Mouse (Mus musculus) lung, postnatal 0 days (tissue): Measurements from ENCODE around the gene Gsdma2. TPM values are rescaled to one million over a fixed set of nuclear protein-coding genes. Genes with fewer than 3 reads are reported as not detected.
"Not testable (repeated sequence)": the region's sequence is repeated elsewhere in the genome, so short reads cannot be mapped to it uniquely, and the experiment has no call there.

ENCODE experiments used
- ATAC-seq: fragments of 200-750 bp; cut with Nextera tagmentation; 2 replicates; pipeline ENCODE4 v1.8.0; 2017; ENCODE audit warnings: moderate library complexity
- DNase-seq: peaks from one replicate; pipeline ENCODE4 v3.0.0-alpha.2; 2016; ENCODE audit warnings: low spot score
- H3K27ac ChIP-seq: fragments of 300-500 bp; sonication (generic); 2 replicates; pipeline ENCODE4 v1.5.1; 2014; ENCODE audit warnings: antibody characterized with exemption, mild to moderate bottlenecking, low read length, mixed read lengths
- H3K27me3 ChIP-seq: fragments of 300-500 bp; sonication (generic); replicated peaks from 2 replicates; pipeline ENCODE4 v1.6.1; 2014; ENCODE audit warnings: low read length, mixed read lengths; ENCODE audit not compliant: insufficient read depth
- H3K36me3 ChIP-seq: fragments of 300-500 bp; sonication (generic); 2 replicates; pipeline ENCODE4 v1.6.1; 2014; ENCODE audit warnings: low read length, mixed read lengths; ENCODE audit not compliant: insufficient read depth
- H3K4me1 ChIP-seq: fragments of 300-500 bp; sonication (generic); 2 replicates; pipeline ENCODE4 v1.6.1; 2014; ENCODE audit warnings: antibody characterized with exemption, low read depth, low read length, mixed read lengths; ENCODE audit not compliant: insufficient read depth
- H3K4me2 ChIP-seq: fragments of 300-500 bp; sonication (generic); replicated peaks from 2 replicates; pipeline ENCODE4 v1.6.1; 2014; ENCODE audit warnings: low read depth, mild to moderate bottlenecking, low read length, moderate library complexity, mixed read lengths
- H3K4me3 ChIP-seq: fragments of 300-500 bp; sonication (generic); 2 replicates; pipeline ENCODE4 v1.5.1; 2014; ENCODE audit warnings: low read depth, low read length
- H3K9ac ChIP-seq: fragments of 300-500 bp; sonication (generic); replicated peaks from 2 replicates; pipeline ENCODE4 v1.6.1; 2014; ENCODE audit warnings: low read depth, mild to moderate bottlenecking
- H3K9me3 ChIP-seq: fragments of 300-500 bp; sonication (generic); 2 replicates; pipeline ENCODE4 v1.6.1; 2016; ENCODE audit warnings: low read length, mixed read lengths
- CTCF ChIP-seq: IDR thresholded peaks from 2 replicates; pipeline ENCODE4 v1.5.1; 2016; ENCODE audit warnings: antibody characterized with exemption, mild to moderate bottlenecking
- EP300 ChIP-seq: IDR thresholded peaks from 2 replicates; pipeline ENCODE4 v1.6.1; 2016; ENCODE audit warnings: antibody characterized with exemption, mild to moderate bottlenecking, control low read depth
- WGBS: fragments of 180-500 bp; shearing (Covaris S2); extraction: QIAGEN DNeasy Blood & Tissue Kit; methylation state at CpG from one replicate; pipeline ENCODE4 v1.1.7; 2014; 5-methylcytosine and 5-hydroxymethylcytosine counted together
- polyA plus RNA-seq: library from polyadenylated mRNA; unstranded; fragments of >200 nt; fragmentation: Nextera tagmentation; extraction: Ambion mirVana; gene quantifications from 2 replicates; pipeline ENCODE4 v1.2.1, GENCODE M21; 2015

Gene Gsdma2
- polyA plus RNA-seq, 1 experiment from 2014 or later, result not detected

GRCm38 (mm10) chr11:98671857-98672256 is 25.3 kb downstream of the Gsdma2 start:
- no peaks in the 10 kb centered on the region for H3K4me1 ChIP-seq
- H3K4me2 ChIP-seq, result no peak overlapping the region
- TF ChIP-seq CTCF (no peak), EP300 (no peak)
- H3K36me3 ChIP-seq, result no peaks in the 10 kb centered on the region
- no peaks in the 10 kb centered on the region for H3K27me3 ChIP-seq
- no peak overlapping the region; the same call in 1 of the 2 replicates for H3K9ac ChIP-seq
- H3K9me3 ChIP-seq, result no peaks in the 10 kb centered on the region
- H3K4me3 ChIP-seq, result no peak overlapping the region
- no peak overlapping the region for H3K27ac ChIP-seq
- WGBS, result 54% methylated on average over 5 of the region's 5 CpGs
- DNase-seq (no peak), ATAC-seq (no peak)

GRCm38 (mm10) chr11:98672482-98672881 is 25.9 kb downstream of the Gsdma2 start:
- ATAC-seq, result no peak
- Histone ChIP-seq H3K27ac (no peak overlapping the region), H3K9me3 (no peaks in the 10 kb centered on the region), H3K4me2 (no peak overlapping the region), H3K9ac (no peak overlapping the region), H3K4me3 (no peak overlapping the region), H3K27me3 (no peaks in the 10 kb centered on the region), H3K4me1 (no peaks in the 10 kb centered on the region), H3K36me3 (no peaks in the 10 kb centered on the region)
- TF ChIP-seq CTCF, result no peak
- no peak for TF ChIP-seq EP300
- 66% methylated on average over 5 of the region's 5 CpGs for WGBS
- DNase-seq, result no peak

- not testable (repeated sequence) for H3K4me2 ChIP-seq, H3K4me1 ChIP-seq, H3K36me3 ChIP-seq, H3K27me3 ChIP-seq, H3K9me3 ChIP-seq, H3K4me3 ChIP-seq, H3K9ac ChIP-seq, H3K27ac ChIP-seq
- DNase-seq (peak; percentile 70), ATAC-seq (peak; percentile 79)
- TF ChIP-seq CTCF, result peak; percentile 72
- 6% methylated on average over 6 of the region's 7 CpGs for WGBS
Measured at GRCm38 (mm10) chr11:98673136-98673535, 26.6 kb downstream of the Gsdma2 start.

GRCm38 (mm10) chr11:98675829-98676363 is 29.3 kb downstream of the Gsdma2 start:
- H3K9ac ChIP-seq, result no peak overlapping the region
- H3K27me3 ChIP-seq, result no peaks in the 10 kb centered on the region
- DNase-seq (no peak), ATAC-seq (no peak)
- TF ChIP-seq EP300 (no peak), CTCF (no peak)
- H3K4me3 ChIP-seq, result no peak overlapping the region
- H3K4me2 ChIP-seq, result no peak overlapping the region
- no peak overlapping the region for H3K27ac ChIP-seq
- H3K4me1 ChIP-seq, result no peaks in the 10 kb centered on the region
- no peaks in the 10 kb centered on the region for H3K9me3 ChIP-seq
- WGBS, result 35% methylated on average over 7 of the region's 7 CpGs
- H3K36me3 ChIP-seq, result no peaks in the 10 kb centered on the region

- H3K27ac ChIP-seq, result no peak overlapping the region
- peaks cover 7% of the 10 kb centered on the region; the same call in 1 of the 2 replicates for H3K4me1 ChIP-seq
- H3K9ac ChIP-seq, result no peak overlapping the region
- TF ChIP-seq EP300 (no peak), CTCF (peak; percentile 41)
- H3K4me3 ChIP-seq, result no peak overlapping the region
- 100% methylated on average over 1 of the region's 1 CpGs for WGBS
- H3K4me2 ChIP-seq, result no peak overlapping the region
- no peaks in the 10 kb centered on the region for H3K9me3 ChIP-seq
- no peaks in the 10 kb centered on the region for H3K36me3 ChIP-seq
- H3K27me3 ChIP-seq, result no peaks in the 10 kb centered on the region
- ATAC-seq (no peak), DNase-seq (no peak)
Measured at GRCm38 (mm10) chr11:98680023-98680422, 33.5 kb downstream of the Gsdma2 start.

GRCm38 (mm10) chr11:98680595-98680994 is 34.0 kb downstream of the Gsdma2 start:
- not testable (repeated sequence) for H3K9ac ChIP-seq, H3K4me1 ChIP-seq, ATAC-seq, H3K4me2 ChIP-seq, H3K27me3 ChIP-seq, H3K9me3 ChIP-seq, DNase-seq, H3K4me3 ChIP-seq, H3K36me3 ChIP-seq, H3K27ac ChIP-seq
- 90% methylated on average over 4 of the region's 4 CpGs for WGBS

GRCm38 (mm10) chr11:98681186-98681585 is 34.6 kb downstream of the Gsdma2 start:
- Histone ChIP-seq H3K4me3 (no peak overlapping the region), H3K36me3 (peaks cover 8% of the 10 kb centered on the region; the same call in 1 of the 2 replicates), H3K4me2 (no peak overlapping the region), H3K27ac (no peak overlapping the region), H3K9me3 (no peaks in the 10 kb centered on the region), H3K27me3 (no peaks in the 10 kb centered on the region), H3K9ac (no peak overlapping the region), H3K4me1 (peaks cover 7% of the 10 kb centered on the region; the same call in 1 of the 2 replicates)
- DNase-seq, result no peak
- WGBS, result 77% methylated on average over 4 of the region's 4 CpGs
- no peak for TF ChIP-seq CTCF
- no peak for TF ChIP-seq EP300
- ATAC-seq, result no peak
